Mouse (Mus musculus): ENCODE results near the gene Ubash3a.

DNA sequence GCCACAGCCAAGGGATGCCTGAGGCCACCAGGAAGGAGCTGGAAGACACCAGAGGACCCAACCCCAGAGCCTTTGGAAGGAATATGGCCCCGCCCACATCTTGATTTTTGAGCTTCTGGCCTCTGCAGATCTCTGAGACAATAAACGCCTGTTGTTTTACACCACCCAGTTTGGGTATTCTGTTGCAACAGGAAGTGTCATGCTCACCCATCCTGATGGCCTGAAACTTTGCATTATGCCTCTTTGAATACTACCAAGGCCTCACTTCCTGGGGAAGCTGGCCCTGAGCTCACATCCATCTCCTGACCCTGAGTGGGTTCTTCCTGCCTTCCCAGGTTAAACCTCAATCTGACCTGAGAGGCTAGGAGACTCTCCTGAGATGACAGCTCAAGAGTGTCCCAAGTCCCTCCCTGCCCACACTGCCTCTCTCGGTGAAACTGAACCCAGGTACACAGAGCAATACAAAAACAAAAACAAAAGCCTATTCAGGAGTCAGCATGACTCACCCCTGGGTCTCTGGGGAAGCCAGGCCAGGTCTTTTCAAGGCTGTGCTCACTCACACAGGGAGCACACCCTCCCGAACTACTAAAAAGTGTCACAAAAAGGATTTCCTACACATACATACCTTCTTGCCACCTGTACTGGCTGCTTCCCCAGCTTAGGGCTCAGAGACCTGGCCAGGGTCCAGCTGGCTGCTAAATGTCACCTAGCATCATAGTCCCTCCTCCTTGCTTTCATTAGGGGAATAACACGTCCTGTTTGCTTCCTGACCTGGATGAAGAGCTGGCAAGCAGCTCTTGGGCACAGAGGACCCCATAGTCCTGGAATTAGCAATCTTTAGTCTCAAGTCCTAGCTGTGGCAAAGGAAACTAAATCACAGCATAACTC is 8.6 kb downstream of the Ubash3a start:
- no peak for TF ChIP-seq GATA2 (IDR thresholded peaks at IDR 0.05; ENCODE audit: borderline replicate concordance, low read depth, low read length)
- no peak for TF ChIP-seq CTCF (IDR thresholded peaks at IDR 0.05; ENCODE audit: low read depth, low read length)
- TF ChIP-seq POLR2AphosphoS5 (IDR thresholded peaks at IDR 0.05; ENCODE audit: insufficient replicate concordance, low read depth, low read length) = no peak
- no peak for TF ChIP-seq GATA1 (IDR thresholded peaks at IDR 0.05; ENCODE audit: borderline replicate concordance, low read length)
- TF ChIP-seq TAL1 (conservative IDR thresholded peaks at IDR 0.05; ENCODE audit: low read depth, low read length) = no peak
